Mouse (Mus musculus) urinary bladder, postnatal 4 days (tissue): ENCODE results near the gene Apbb2.
A peak's percentile ranks its signal among the peaks of the same experiment; 100 is the strongest.

Experiments used
- DNase-seq, 2 experiments: peaks; one replicate each; pipeline ENCODE4 v3.0.0; 2021 to 2022; ENCODE audit warnings: low spot score in 2 of 2

Gene Apbb2

DNA sequence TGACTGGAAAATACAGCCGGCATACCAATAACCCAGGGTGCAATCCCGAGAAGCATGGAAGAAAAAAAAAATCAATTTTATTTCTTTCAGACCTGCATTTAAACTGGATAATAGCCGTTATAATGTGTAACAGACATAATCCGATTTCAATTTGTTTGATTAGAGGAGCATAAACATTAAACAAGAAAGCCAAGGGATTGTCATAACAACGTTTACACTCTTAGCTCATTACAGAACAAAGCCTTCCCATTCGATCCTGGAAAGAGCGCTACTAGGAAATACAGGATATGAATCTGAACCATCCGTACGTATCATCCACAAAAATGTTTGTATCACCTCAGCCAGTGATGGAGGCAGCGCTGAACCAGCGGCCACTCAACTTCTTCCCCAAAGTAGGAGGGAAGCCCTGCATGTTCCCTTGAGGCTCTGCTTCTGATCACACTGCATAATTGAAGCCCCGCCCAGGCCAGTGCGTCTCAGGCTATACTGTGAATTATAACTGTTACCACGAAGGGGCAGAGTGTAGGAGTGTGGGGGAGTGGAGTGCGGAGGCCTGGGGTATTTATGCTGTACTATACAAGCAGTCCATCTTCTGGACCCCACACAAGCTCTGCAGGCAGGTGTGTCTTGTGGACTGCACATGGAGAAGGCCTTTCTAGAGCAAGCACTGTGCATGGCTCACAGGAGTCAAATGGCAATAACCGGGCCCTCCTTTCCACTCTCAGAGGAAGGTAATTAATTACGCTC lies 278.1 kb downstream of the Apbb2 start:
- DNase-seq, result no peak

DNA sequence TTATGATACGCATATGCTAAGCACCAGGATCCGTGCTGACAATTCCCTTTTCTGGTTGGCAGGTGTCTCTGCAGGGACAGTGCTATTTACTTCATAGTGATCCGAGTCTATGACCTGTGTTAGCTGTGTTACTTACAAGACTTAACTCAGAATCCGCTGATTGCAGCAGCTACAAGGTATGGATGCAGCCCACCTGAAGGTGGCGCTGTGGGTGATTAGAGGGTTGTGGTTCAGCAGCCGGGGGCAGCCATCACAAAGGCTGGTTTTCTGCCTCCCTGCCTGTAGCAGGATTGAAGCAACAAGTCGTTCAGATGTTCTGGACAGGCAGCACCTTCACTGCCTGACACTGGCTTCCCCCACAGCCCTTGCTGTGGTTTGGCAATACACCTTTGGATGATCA lies 280.0 kb downstream of the Apbb2 start:
- no peak for DNase-seq

DNA sequence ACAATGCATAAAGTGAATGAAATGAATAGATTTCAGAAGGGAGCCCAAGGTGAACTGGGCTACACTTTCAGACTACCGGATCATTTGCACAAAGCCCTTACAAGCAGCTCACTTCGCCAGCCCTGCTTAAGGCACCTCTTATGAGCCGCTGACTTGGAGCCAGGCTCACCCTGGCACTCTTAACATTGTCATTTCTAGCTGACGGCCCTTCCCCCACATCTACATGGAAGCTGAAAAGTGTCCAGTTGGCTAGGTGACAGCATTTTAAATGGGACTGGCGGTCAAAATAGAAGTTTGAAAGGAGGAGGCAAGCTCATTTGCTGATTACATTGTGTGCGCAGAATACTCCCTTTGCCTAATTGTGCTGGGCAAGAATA lies 280.6 kb downstream of the Apbb2 start:
- DNase-seq, result no peak

DNA sequence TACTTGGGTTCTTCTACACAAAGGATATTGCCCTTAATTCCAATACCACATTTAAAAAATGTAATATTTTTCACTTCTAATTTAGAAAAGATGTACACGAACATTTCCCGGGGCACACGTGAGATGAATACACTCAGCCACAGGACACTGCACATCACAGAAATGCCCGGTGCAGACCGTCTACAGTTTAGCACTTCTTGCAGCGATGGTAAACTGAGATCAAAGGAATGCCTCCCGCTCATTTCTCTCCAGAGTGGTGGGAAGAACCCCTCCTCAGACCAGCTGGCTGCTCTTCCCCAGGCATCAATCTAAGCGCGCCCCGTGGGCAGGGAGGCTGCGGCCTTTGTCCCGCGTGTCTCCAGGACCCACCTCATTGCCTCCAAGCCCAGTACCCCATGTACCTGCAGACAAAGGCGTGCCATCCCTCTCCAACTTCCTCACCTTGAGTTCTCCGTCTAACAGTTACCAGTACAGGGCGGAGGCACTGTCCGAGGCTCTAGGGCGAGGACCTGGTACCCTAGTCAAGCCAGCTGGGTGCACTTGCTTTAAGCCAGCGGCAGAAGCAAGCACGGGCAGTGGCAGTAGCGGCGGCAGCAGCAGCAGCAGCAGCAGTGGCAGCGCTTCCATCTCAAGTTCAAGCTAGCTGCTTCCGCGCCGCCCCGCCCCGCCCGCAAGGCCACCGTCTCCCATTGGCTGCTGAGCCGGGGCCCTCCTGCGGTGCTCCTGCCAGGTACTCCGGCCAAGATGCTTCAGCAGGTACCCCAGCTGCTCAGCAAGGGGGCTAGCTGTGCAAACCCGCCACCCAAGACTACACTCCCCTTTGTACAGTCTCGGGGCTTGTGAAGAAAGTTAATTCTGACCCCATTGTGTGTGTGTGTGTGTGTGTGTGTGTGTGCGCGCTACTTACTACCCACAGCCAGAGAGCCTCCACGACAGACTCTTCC lies 281.3 kb downstream of the Apbb2 start:
- DNase-seq, result peak in 1 of 2 experiments; percentile 22

DNA sequence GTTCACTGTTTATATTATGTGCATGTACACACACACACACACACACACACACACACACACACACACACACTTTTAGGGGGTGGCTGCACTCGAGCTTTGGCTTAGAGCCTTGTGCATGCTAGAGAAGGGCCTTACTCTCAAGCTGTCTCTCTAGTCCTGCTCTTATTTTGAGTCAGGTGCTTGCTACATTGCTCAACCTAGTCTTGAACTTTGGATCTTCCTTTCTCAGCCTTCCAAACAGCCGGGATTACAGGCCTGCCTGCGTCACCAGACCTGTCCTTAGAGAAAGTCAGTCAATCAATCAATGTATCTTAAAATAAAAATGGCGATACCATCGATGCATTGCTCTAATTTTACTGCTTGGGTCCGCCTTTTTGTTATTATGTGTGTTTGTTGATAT lies 287.8 kb downstream of the Apbb2 start:
- DNase-seq, result no peak

DNA sequence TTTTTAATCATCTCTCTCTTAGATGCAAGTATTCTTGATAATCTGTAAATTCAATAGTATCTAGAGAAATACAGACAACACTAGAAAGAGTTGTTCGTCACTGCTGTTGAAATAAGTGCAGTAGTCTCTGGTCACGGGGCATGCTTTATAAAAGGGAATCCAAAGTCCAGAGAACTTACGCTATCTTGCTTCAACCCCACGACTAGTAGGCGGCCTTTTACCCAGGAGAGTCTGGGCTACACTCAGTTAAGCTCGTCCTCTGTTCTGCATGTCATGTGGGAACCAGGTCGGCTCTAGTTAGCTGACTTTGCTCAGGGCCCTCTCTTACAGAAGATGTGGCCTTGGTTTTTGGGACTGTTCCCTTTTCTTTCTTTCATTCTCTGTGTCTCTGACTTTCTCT lies 289.8 kb downstream of the Apbb2 start:
- DNase-seq, result no peak

DNA sequence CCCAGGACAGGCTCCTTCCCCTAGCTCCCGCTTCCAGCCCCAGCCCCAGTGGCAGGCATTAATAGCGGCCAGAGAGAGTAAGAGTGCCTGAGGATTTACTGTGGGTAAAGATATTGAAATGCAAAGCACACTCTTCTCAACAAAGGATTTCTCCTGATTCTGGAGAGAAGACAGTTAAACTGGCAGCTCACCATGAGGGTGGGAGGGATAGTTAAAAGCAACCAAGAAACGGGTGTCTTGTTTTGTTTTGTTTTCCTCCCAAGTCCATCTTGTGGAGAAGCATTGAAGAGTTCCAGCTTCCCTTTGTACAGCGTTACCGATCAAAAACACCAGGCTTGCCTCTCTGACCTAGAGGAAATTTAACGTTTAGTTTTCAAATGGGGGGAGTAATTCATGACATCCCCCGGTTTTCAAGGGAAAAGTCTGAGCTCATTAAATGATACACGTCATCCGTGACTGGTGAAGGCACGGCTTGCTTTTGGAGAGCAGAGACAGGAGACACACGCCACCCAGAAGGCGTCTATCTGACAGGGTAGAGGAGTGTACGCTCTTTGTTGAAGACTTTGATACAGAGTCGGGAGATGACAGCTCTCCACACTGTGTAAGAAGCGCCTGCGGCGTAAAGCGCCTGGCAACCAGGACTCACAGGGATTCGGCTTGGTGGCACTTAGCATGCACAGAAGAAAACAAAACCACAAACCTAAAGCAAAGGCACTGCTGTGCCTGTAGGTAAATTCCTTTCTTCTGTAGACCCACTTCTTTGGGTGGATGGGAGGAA lies 290.4 kb downstream of the Apbb2 start:
- no peak for DNase-seq

DNA sequence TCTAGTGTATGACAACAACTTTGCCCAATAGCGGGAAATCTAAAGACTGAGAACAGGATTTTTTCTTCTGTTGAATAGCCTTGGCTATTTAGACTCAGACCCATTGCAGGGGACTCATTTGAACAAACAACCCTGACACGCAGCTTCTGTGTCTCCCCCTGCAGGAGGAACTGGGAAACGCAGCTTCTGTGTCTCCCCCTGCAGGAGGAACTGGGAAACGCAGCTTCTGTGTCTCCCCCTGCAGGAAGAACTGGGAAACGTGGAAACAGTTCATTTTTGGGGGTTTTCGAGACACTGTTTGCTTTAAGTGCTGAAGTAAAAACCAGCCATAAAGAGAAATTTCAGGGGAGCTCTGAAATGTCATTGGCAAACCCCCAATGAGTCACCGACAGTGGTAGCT lies 292.2 kb downstream of the Apbb2 start:
- no peak for DNase-seq

DNA sequence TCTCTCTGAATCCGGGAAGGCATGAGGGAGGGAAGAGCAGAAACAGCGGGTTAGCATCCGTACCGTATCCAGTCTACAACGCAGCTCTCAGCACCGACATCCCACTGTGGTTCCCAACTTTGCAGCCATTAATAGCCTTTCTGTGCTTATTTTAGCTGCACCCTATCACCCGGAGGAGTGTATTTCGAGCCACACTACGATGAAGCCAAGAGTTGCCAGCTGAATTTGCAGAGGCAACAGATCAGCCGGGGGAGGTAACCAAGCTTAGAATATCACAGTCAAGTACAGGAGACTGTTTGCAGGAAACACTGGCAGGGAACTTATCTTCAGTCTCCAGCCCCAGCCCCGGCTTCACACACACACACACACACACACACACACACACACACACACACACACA lies 295.0 kb downstream of the Apbb2 start:
- DNase-seq, result no peak

DNA sequence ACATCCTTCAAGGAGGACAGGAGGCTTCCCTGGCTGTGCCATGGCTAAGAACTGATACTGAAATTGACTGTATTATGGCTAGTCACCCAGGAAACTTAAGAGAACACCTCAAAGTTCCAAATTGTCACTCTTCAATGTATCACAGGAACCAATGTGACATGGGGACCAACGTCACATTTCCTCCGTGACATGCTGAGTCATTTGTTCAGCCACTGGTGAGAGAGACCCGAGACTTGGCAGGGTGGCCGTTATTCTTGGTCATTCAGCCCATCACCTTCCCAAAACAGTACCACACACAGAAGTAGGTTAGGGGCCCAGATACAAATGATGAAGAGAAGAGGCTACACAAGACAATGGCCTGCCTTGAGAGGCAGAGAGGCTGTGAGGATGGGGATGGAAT lies 295.5 kb downstream of the Apbb2 start:
- DNase-seq, result no peak

DNA sequence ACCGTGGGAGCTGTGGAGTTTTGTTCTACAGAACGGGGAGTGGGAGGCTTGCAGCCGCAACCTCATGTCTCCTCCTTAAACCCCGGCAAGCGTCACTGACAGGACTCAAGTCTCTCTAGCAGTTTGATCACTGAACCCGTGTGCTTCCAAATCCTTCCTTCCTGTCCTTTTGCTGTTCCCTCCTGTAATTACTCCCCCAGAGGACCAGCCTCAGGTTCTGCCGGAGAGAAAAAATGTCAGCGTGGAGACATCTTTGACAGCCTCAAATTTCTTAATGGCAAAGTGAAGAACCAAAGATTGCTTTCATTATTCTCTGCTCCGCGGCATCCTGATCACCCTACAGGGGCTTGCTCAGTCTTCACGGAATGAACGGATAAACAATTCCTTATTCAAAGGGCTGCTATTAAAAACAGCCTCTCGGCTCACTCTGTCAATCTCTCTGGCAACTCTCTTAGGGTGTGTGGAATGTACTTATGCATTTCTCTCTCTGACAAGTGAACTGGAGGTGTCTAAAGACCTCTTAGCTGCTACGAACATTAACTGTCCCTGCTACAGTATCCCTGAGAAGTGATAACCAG lies 298.7 kb downstream of the Apbb2 start:
- no peak for DNase-seq

DNA sequence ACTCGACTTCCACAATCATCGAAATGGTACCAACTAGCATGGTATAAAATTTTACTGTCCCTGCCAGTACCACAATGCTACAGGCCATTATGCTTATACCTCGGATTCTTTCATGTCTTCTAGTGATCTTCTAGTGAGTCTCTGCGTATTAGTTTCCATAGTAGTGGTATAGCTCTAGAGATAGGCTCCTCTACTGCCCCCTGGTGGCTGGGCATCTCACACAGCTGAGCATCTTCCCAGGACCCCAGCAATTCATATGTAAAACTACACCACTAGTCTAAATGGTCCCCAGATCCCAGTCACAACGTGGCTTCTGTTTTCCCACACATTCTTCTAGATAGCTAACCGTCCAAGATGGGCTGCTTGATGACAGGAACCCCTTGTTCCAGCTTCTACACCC lies 299.2 kb downstream of the Apbb2 start:
- DNase-seq, result no peak

DNA sequence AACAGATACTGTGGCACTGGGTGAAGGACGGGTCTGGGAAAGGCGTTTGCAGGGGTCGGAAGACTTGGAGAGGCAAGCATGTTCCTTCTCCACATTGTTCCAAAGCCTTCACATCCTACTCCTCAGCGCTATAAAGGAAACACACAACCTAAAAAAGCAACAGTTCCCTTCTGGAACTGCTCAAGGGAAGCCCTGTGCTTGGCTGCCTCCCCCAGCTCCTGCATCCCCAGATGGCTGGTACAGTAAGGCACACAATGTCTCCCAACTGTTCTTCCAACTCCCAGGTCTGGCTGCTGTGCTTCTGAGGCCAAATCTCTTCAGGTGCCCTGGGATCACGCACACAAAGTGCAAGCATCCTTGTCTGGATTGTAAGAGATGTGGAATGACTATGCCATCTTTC lies 302.8 kb downstream of the Apbb2 start:
- DNase-seq, result no peak

DNA sequence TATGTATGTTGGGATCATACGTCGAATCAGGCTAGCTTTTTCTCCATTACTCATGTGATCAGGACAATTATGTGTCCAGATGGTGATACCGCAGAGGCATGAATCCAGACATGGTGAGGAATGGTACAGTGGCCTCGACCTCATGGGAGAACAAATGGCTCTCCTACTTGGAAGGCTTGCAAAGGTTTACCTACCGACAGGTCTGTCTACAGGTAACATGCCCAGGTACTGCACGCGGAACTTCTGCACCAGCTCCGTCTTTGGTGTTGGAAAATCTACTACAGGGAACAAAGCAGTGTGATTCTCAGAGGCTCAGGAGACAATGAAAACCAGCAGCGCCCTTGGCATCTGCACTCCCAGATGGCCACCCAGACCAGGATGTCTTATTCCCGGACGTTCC lies 307.8 kb downstream of the Apbb2 start:
- no peak for DNase-seq

DNA sequence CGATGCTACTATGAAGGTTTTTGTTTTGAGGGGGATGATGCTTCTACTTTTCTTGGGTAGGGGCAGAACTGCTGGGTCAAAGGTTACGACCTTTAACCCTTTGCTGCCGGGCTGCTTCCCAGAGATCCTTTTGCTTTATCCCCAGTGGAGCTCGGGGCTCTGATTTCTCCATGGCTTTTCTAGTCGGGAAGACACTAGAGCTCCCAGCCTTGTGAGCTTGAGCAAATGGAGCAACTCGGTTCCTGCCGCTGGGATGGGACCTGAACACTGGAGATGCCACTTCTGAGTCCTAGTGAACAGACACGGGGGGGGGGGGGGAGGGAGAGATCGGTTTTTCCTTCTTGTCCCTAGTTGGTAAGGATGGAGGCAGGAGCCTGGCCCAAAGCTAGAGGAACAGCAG lies 308.3 kb downstream of the Apbb2 start:
- no peak for DNase-seq

DNA sequence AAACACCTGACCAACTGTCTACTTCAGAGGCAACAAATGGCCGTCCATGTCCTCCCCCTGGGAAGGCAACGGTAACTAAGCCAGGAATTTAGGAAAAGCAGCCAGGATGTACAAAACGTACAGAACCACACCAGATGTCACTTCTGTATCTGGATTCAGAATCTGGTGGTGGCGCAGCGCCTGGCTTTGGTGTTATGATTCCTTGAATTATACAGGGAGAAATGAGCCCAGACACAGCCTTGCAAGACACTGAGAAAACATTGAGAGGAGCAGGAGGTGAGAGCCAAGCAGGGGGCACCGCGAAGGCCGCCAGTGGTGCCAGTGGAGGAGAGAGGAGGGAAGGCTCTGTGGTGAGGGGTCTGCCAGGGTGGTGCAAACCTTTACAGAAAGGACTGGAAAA lies 313.1 kb downstream of the Apbb2 start:
- no peak for DNase-seq

DNA sequence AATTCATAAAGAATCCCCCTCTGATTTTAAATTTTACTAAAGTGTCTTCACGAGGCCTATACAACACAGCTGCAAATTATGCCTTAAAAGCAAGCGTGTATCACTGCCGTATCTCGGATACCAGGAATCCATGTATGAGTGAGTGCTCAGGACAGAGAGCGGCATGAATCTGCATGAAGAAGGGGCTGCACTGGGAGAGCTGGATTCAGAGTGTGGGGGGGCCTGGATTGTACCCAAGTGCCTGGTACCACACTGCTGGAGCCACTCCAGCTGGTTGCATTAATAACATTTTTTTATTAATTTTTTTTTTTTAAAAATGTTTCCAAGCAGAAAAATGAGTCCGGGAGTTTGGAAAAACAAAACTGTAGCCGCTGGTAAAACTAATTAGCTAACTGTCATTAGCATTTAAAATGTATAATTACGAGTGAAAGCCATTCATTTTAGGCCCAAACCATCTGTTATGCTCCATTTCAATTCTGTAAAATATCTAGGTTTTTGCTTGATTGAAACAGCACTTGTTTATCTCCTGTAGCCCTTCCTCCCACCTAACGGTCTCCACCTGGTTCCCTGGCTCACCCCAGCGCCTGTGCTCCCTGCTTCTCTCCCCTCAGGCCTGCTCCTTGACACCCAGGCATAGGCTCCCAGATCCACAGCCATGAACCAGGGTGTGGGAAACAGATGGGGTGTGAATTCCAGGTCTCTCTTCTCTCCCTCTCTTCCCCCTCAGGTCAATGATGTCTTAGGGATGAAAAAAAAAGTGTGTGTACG lies 314.1 kb downstream of the Apbb2 start:
- DNase-seq, result no peak

DNA sequence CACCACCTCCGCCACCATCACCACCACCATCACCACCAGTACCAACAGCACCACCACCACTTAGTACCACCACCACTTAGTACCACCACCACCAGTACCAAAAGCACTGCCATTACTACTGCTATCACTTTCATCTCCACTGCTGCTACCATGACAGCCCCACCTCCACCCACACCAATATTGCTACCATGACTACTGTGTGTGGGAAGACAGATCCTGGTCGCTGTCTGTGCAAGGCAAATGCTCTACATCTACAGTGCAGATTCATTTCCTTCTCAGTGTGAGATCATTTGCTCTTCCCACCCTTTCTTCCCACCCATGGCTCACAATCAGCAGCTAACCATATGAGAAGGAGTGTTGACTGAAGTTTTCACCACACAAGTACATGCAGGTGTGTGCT lies 315.7 kb downstream of the Apbb2 start:
- DNase-seq, result no peak

DNA sequence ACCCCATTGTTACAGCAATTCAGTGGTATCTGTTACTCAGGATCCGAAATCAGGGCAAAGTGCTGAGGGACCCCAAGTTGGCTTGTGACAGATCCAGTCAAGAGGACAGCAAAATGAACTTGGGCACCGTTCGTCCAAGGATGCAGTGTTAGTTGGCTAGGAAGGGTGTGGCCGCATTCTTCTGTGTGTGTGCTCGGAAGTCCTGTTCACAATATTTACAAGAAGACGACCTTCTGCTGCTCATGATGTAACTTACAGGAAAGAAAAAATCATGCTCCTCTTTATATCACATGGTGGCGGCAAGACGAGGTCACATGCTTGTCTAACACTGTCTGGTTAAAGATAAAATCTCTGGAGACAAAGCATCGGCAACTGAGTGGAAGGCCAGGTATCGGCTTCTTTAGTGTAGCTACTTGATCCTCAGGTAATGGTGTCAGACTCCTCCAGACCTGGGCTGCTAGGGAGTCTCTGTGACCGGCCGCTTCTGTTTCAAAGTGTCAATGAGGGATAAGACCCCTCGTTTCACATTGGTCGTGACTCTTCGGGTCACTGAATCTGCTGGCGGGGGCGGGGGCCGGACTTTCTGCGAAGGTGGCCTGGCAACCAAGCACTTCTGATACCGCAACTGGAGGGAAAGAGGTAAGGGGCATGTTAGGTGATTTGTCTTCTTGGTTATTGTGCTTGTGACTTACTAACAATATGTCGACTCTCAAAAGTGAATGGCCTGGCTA lies 316.3 kb downstream of the Apbb2 start:
- no peak for DNase-seq

DNA sequence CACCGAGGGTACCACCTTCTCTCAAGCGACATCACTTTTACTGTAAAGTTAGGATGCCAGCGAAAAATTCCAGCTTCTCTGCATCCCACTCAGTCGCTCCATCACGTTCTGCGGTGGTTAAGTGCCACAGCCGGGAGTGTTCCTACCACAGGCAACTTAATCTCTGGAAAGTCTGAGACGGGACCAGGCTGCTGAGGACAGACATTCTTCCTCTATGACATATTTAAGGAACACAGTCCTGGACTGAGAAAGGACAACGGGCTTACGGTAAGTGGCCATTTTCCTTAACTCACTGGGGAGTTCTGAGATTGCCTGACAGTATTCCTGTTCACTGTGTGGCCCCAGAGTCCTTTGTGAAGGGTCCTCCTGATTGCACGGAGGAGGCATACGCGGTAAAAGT lies 318.0 kb downstream of the Apbb2 start:
- DNase-seq, result no peak

DNA sequence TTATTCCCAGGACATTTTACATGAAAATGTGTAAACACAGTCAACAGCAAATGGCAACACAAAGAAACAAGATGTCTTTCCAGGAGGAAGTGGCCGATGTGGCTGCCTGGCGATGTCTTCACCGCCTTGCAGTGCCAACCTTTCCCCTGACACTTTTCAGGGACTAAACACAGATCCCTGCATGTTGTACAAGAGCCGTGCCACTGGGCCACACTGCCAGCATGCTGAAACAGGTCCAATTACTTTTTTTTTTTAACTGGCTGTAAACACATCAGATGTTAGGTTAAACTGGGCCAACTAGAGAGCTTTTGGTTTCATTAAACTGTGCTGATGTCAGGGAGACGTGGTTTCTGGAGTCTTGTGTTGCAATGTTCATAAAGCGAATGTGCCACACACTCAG lies 319.7 kb downstream of the Apbb2 start:
- no peak for DNase-seq
